Mouse (Mus musculus): ENCODE data around the gene AU022252.

Gene AU022252

DNA sequence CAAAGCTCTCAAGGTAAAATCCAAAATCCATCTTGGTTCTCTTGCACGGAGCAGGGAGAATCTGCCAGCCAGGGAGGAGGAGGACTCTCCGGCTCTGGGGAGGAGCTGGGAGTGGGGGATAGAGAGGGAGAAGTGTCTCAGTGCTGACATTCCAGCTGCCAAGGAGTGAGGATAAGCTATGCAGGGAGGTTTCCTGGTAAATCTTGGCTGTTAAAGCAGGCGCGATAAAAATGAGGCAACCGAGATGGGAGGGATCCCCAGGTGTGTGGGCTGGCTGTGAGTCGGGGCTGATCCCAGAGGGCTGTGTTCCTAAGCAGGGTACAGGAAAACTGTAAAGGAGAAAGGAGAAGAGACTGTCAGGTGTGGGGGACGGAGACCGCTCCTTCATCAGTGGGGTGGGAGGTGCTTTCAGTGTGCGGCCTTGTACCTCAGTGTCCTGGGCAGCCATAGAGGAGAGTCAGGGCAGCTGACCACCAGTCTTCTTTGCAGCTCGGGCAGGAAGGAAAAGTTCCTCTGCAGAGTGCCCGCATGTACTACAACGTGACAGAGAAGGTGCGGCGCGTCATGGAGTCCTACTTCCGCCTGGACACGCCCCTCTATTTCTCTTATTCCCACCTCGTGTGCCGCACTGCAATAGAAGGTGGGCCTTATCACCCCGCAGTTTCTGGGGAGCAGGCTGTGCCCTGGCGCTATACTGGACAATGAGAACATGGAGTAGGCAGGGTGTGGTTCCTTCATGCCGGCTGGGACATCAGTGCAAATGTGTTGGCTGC lies 12.1 kb upstream of the AU022252 start:
- DNase-seq (ENCODE audit: low spot score), result peak; percentile 70

DNA sequence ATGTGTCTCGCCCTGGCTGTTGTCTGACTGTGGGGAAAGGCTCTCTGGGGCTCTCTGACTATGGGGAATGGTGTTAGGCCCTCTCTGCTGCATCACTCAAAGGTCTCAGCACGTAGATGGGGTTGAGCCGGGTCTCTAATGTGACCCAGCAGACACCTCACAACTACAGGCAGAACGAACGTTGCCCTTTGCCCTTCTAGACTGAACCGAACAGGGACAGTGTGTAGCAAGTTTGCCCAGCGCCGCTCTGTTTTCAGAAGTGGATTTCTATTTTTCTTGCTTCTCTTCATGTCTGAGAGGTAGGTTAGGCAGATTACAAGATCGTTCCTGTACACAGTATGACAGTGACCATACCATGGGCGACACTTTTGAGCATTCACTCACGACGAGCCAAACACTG lies 10.1 kb upstream of the AU022252 start:
- no peak for DNase-seq (ENCODE audit: low spot score)

DNA sequence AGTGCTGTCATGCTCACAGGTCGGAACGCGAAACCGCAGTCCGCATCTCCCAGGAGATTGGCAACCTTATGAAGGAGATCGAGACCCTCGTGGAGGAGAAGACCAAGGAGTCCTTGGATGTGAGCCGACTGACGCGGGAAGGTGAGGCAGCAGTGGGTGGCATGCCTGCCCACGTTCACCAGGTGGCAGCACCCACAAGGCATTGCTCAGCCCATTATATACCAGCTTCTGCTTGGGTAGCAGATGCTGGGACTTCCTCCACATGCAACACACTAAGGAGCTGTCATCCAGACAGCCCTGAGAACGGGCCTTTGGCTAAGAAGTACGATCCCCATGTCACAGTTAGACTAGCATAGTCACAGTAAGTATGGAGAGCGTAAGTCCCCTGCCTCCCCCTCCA lies 9.2 kb upstream of the AU022252 start:
- no peak for DNase-seq (ENCODE audit: low spot score)

DNA sequence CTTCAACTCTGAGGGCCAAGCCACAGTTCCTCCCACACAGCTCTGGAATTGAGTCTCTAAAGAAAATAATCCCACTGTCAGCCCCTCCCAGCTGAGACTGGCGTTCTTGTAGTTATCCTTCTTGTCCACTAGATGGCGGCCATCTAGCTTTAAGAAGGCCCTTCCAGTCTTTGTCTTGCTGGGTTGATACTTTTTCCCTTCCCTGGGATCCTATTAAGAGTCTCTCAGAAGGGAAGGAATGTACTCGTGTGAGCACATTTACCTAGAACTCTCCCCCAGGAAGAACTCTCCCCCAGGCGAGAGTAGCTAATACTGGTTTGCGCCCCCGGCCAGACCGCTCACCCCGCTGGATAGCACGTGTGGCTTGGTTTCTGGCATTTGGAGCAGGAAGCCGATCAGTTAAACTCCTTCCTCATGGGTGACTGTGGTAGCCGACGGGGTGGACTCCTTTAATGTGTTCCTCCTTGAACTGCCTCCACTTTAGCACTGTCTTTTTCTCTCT lies 6.7 kb upstream of the AU022252 start:
- no peak for DNase-seq (ENCODE audit: low spot score)

DNA sequence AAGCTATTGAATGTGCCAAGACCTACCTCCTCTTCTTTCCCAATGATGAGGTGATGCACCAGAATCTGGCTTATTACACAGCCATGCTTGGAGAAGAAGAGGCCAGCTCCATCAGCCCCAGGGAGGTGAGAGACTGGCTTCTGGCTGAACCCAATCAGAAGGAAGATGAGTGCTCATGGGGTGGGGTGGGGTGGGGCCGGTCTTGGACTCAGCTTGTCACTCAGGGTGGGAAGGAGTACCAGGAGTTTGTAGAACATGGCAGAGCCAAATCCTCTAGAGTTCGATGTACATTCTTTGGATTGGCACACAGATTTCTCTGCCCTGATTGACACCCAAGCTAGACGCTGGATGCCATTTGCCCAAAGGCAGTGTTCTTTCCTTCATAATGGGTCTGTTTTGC lies 6.1 kb upstream of the AU022252 start:
- no peak for DNase-seq (ENCODE audit: low spot score)

DNA sequence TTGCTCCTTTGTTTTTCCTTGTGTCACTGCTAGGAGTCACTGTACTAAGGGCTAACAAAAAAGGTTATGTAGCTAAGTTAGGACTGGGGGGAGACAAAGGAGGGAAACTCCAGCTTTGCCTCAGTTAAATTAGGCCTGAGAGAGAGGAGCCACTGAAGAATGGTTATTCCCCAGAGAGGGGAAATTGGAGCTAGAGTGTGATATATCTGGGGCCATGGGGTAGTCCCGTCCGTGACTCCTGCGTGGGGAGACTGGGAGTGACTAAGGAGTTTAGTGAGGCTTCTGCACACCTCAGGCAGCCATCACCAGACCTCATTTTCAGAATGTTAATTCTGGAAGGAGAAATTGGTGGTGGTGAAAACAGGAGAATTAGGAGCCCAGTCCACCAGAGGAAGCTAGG lies 1.8 kb upstream of the AU022252 start:
- DNase-seq (ENCODE audit: low spot score), result no peak

DNA sequence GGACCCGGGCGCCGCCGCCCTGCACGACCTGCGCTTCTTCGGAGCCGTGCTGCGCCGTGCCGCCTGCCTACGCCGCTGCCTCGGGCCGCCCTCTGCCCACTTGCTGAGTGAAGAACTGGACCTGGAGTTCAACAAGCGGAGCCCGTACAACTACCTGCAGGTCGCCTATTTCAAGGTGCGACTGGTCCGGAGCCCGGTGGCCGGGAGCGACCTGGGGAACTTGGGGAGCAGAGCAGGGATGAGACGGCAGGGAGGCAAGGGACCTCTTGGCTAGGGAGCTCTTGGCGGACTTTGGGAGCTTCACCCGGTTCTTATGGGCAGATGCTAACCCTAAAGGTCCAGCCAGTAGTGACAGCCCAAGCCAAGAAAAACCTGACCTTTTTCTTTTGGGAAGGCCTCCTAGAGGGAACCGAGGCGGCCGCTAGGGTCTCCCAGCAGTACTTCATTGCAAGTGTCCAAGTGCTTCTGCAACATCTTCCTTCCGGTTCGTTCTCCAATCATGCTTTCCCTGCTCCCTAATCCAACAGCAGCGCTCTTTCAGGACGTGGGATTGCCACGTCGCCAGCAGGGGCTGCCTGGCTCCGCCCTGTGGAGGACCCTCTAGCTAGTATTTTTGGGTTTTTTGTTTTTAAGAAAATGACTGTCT lies 867 bp upstream of the AU022252 start:
- DNase-seq (ENCODE audit: low spot score), result no peak

DNA sequence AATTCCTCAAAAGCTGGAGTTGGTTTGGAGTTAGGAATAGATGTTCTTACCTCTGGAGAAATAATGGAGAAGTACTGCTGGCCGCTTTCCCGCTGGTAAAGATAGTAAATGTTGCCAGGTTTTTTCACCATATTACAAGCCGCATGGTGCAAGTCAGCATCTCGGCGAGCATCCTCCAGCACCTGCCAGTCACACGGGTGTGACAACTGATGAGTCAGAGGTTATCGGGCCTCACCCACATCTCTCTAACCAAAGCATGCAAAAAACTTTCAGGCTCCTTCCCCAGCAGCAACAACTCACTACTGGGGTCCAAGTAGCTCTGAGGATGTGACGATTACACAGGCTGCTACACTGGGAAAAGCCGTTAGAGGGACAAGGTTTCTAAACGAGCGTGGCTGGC lies 5.8 kb downstream of the AU022252 start:
- DNase-seq (ENCODE audit: low spot score), result no peak

DNA sequence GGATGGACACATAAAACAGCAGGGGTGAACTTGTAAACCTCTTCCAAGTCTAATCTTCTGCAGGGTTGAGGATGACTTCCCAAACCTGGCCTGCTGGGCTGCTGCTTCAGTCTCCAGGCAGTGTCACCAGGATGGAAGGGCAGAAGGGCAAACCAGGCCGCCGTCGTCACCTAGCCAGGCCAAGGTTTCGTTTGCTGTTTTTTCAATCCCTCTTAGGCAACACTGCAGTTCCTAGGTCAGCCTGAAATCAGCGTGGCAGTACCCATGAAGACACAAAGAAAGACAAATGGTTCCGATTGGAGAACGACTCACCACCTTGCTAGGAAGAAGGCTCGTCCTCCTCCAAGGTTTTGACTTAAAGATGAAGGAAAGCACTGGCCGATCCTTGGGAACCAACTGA lies 6.8 kb downstream of the AU022252 start:
- no peak for DNase-seq (ENCODE audit: low spot score)

DNA sequence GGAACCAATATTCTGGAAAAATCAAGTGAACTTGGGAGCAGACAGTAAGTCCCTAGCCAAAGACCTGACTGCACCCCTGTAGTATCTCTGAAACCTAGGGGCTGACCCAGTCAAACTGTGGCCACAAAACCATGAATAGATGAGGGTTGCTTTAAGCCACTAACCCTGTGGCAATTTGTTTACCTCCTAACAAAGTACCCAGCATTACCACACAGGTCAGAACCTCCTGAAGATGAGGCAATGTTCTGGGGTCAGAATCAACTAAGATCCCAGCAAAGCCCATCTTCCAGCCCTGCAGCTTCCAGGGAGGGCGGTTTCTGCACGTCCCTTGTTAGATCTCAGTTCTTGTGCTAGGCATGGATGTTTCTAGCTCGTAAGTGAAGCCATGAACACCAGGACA lies 8.0 kb downstream of the AU022252 start:
- DNase-seq (ENCODE audit: low spot score), result no peak

DNA sequence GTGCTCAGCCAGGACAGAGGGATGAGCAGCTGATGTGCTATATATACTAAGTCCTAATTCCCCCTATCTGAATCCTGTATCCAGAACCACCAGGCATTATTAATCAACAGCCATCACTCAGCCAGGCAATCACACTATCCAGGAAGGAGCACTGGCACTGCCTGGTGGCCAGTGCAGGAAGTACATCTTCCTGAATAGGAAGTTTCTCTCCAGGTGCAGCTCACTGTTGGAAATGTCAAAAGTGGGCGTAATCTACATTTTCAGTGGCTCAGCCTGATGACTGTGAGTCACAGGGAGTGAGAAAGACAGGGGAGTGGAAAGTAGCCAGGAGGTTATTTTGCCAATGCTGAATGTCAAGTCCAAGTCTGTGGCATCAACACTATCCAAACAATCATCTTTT lies 8.8 kb downstream of the AU022252 start:
- no peak for DNase-seq (ENCODE audit: low spot score)

DNA sequence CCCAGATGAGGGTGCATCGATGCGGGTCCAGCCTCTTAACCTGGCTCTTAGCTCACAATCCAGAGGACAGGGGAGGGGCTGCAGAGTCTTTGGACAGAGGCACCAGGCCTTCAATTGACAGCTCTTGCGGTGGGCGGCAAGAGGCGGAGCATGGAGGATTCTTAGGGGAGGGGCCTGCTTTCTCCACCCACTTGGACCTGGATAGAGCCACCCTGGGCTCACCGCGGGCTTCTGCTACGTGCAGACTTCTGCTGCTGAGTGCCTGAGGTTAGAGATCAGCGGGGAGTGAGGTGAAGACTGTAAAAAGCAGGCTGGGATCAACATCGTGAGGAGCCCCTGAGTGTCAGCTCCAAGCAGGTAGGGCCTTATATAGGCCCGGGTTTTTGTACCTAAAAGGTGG lies 14.3 kb downstream of the AU022252 start, which contains the start of gene Tmem269:
TSS of gene Tmem269 (minus strand) at position 49 of the 400 bp plus-strand sequence.
- no peak for DNase-seq (ENCODE audit: low spot score)

DNA sequence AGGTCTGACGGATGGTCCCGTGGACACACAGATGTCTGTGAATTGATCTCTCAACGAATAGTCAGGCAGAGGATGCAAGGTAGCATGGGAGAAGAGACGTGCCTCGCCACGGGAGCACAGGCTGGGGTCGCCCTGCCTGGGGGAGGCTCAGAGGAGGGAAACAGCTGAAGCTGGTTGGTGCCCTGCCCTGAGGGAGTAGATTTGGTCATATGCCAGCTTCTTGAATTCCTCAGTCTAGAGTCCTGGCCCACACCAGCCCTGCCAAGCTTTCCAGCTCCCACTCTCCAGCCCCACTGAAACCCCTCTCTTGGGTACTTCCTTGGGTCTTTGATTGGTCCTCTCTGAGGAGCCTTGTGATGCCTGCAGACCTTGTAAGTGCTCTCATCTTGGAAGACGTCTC lies 15.8 kb downstream of the AU022252 start:
- DNase-seq (ENCODE audit: low spot score), result no peak

DNA sequence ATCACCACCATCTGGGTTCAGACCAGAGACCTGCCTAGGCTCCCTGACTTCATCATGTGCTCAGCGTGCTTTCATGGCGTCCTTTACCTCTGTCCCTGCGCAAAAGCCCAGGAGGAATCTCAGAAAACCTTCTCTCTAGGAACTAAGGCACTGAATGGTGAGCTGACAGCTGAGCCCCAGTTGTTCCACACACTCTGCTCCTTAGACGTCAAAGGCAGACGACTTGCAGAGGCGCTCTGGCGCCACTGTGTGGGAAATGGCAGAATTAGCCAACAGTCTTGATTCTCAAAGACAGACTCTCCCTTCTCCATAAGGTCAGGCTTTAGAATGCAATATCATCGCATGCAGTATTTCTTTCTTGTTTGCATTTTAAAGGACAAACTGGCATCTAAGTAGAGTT lies 27.8 kb downstream of the AU022252 start:
- DNase-seq (ENCODE audit: low spot score), result peak; percentile 34

DNA sequence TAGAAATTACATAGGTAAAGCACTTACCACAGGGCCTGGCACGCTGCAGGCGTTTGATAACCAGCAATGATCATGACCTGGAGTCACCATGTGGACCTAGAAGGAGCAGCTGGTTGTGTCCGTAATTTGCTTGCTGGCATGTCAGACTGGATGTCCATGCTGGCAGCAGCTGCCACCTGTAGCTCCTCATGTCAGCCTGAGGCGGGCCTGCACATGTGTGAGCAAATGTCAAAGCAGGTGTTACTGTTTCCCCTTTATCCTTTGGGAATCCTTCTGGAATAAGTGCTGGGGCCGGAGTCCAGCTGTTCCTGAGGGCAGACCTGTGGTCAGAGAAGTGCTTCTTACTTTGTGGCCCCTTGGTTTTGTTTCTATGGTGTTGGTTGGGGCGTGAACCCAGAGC lies 34.4 kb downstream of the AU022252 start:
- DNase-seq (ENCODE audit: low spot score), result no peak

DNA sequence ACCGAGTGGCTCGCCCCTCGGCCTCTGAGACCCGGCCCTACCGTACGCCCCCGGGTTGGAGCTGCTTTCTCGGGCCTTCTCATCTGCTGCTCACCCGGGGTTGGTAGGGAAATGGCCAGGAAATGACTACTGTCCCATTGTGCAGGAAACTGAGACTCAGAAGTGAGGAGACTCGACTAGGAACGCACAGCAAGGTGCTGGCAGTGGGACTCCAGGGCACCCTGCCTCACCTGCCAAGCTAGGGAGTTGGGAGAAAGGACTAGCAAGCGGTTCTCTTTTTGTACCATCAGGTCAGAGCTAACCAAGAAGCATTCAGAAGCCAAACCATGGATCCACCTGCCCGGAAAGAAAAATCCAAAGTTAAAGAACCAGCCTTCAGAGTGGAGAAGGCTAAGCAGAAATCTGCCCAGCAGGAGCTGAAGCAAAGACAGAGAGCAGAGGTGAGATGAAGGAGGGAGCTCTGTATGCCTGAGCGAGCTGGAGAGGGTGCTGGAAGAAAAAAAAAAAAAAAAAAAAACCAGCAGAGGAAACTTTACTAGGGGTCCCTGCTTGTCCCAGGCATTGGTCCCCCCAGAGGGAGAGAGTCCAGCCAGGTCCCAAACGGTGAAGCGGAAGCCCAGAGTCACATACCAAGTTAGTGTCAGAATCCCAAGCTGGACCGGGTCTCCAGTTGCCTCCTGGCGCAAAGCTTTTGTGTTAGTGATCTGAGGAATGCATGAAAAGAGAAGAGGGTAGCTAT lies 36.8 kb downstream of the AU022252 start:
- no peak for DNase-seq (ENCODE audit: low spot score)

DNA sequence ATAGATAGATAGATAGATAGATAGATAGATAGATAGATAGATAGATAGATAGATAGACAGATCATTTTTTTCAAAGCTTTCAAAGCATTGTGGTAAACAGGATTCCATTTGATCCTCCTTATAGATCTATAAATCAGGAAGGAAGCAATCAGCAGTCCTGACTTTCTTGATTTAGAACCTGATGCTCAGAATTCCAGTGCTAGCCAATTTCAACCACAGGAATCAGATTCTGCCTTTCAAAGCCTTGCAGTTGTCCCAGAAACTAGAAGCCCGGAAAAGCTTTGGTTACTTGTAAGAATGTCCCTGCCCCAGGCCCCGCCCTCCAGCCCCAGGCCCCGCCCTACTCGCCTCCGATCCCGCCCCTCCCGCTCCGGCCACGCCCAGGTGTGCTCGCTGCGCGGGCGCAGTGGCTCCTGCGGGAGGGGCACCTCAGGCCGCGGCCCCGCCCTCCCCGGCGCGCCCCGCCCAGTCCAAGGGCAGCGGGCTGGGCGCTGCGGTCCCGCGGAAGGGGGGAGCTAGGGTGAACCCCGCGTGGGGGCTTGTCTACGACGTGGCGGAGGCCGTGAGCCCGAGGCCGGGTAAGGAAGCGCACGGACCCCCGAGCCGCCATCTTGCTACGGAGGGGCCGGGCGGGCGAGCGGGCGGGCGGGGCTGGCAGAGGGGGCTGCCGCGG lies 37.5 kb downstream of the AU022252 start, which contains the start of gene Svbp:
TSS of gene Svbp (plus strand) at position 398 of the 673 bp plus-strand sequence.
- peak; percentile 56 for DNase-seq (ENCODE audit: low spot score)

DNA sequence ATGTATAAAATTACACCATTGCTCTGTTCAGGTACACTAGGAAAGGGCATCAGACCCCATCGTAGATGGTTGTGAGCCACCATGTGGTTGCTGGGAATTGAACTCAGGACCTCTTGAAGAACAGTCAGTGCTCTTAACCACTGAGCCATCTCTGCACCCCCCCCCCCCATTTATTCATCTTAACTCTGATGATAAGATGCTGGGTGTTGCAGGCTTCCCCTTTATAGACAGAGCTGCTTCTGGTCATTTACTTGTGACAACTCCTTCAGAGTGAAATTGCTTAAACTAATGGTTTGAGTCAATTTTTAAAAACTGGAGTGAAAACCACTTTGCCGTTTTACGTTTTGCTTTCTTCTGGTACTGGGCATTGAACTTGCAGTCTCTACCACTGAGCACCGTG lies 39.8 kb downstream of the AU022252 start:
- DNase-seq (ENCODE audit: low spot score), result no peak

DNA sequence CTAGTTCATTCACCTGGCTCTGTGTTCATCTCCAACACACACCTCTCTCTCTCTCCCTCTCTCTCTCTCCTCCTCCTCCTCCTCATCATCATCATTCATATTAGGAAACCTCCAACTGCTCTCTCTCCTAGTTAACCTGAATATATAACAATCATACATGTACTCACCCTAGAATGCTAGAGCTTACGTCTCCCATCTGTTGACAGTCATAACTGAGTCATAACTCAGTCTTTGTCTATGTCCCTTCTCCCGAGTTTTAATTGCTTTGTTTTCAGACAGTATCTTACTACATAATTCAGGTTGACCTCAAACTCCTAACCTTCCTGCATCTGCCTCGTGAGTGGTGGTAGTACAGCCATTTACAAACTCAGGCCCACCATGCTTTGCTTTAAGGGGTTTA lies 41.2 kb downstream of the AU022252 start:
- no peak for DNase-seq (ENCODE audit: low spot score)

DNA sequence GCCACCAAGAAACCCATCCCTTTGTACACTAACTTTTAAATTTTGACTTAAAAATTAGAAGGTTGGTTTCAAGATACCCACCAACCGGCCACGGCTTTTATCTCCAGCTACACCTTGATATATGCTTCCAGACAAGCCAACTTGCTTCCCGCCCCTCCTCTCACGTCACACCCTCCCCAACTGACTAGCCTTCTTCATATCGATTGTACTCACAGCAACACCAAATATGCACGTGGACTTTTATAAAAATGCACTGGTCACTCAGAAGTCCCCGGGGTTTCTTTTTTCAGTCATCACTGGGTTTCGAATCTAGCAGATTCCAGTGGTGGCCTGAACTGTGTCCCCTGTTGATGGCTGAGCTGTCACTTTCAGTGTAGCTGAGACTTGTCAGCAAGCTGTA lies 41.9 kb downstream of the AU022252 start:
- DNase-seq (ENCODE audit: low spot score), result no peak

DNA sequence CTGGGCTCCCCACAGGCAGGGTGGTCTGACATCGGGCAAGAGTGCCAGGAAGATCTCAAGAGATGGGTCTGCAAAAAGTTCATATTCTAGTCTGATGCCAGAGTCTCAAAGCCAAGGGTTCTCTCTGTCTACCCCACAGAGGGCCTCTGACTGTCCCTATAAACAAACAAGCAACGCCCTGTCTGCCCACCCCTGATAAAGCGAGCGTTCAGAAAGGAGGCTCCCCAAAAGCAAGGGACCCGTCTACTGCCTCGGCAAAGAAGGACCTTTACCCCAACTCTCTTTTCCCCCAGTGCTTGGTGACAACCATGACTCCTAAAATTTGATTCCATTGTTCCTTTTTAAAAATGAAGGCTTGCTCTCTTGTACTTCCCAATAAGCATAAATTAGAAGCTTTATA lies 42.6 kb downstream of the AU022252 start, which contains the start of gene Ermap:
TSS of gene Ermap (minus strand) at position 148 of the 400 bp plus-strand sequence.
- no peak for DNase-seq (ENCODE audit: low spot score)

DNA sequence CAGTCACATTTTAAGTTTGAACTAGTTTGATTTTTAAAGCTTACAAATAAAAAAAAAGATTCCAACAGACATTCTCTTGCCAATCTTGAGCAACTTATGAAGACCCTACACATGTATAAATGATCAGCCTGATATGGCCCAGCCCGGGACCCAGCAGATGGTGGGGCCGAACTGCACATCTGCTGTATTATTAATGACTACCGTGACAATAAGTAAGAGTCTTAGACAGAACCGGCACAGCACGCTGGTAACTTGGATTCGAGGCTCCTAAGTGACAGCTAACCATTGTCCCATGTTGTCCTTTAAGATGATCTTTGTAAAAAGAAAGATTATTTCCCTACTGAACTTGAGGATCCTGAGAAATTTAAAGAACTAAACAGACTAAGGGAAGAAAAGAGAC lies 43.1 kb downstream of the AU022252 start:
- DNase-seq (ENCODE audit: low spot score), result no peak

All from left cerebral cortex, adult 11 months (tissue).